Mouse (Mus musculus) stomach, postnatal 0 days (tissue): ENCODE data around the gene Tacr1. TPM values are rescaled to one million over a fixed set of nuclear protein-coding genes. Genes with fewer than 3 reads are reported as not detected.
A peak's percentile ranks its signal among the peaks of the same experiment; 100 is the strongest.
"Not testable (repeated sequence)": the region's sequence is repeated elsewhere in the genome, so short reads cannot be mapped to it uniquely, and the experiment has no call there.

ENCODE experiments used
- ATAC-seq: fragments of 200-750 bp; cut with Nextera tagmentation; 2 replicates; pipeline ENCODE4 v1.8.0; 2017; ENCODE audit not compliant: low FRiP score, low TSS enrichment
- DNase-seq: peaks from one replicate; pipeline ENCODE4 v3.0.0-alpha.2; 2016; ENCODE audit warnings: low spot score
- H3K27ac ChIP-seq: fragments of 300-500 bp; sonication (generic); replicated peaks from 2 replicates; pipeline ENCODE4 v1.5.1; 2014; ENCODE audit warnings: mild to moderate bottlenecking, control low read depth
- H3K27me3 ChIP-seq: fragments of 300-500 bp; sonication (generic); 2 replicates; pipeline ENCODE4 v1.6.1; 2014; ENCODE audit warnings: low read length; ENCODE audit not compliant: control insufficient read depth, insufficient read depth
- H3K36me3 ChIP-seq: fragments of 300-500 bp; sonication (generic); 2 replicates; pipeline ENCODE4 v1.6.1; 2014; ENCODE audit warnings: low read length, mixed read lengths; ENCODE audit not compliant: control insufficient read depth, insufficient read depth
- H3K4me1 ChIP-seq: fragments of 300-500 bp; sonication (generic); replicated peaks from 2 replicates; pipeline ENCODE4 v1.6.1; 2014; ENCODE audit warnings: antibody characterized with exemption; ENCODE audit not compliant: control insufficient read depth, insufficient read depth
- H3K4me2 ChIP-seq: fragments of 300-500 bp; sonication (generic); replicated peaks from 2 replicates; pipeline ENCODE4 v1.6.1; 2014; ENCODE audit warnings: low read depth, mild to moderate bottlenecking, control low read depth, moderate library complexity
- H3K4me3 ChIP-seq: fragments of 300-500 bp; sonication (generic); 2 replicates; pipeline ENCODE4 v1.5.1; 2014; ENCODE audit warnings: low read depth, low read length, control low read depth
- H3K9ac ChIP-seq: fragments of 300-500 bp; sonication (generic); 2 replicates; pipeline ENCODE4 v1.6.1; 2014; ENCODE audit warnings: mild to moderate bottlenecking, low read length, control low read depth, mixed read lengths
- H3K9me3 ChIP-seq: fragments of 300-500 bp; sonication (generic); 2 replicates; pipeline ENCODE4 v1.6.1; 2016; ENCODE audit warnings: low read length; ENCODE audit not compliant: control insufficient read depth
- CTCF ChIP-seq: IDR thresholded peaks from 2 replicates; pipeline ENCODE4 v1.5.1; 2016; ENCODE audit warnings: antibody characterized with exemption, low read depth, mild to moderate bottlenecking, moderate library complexity
- EP300 ChIP-seq: optimal IDR thresholded peaks from 2 replicates; pipeline ENCODE3; 2016; ENCODE audit warnings: antibody characterized with exemption
- WGBS: fragments of 180-500 bp; shearing (Covaris S2); extraction: QIAGEN DNeasy Blood & Tissue Kit; methylation state at CpG from one replicate; pipeline ENCODE4 v1.1.7; 2014; 5-methylcytosine and 5-hydroxymethylcytosine counted together
- polyA plus RNA-seq: library from polyadenylated mRNA; unstranded; fragments of >200 nt; fragmentation: Nextera tagmentation; extraction: Ambion mirVana; gene quantifications from 2 replicates; pipeline ENCODE4 v1.2.1, GENCODE M21; 2015

Tacr1 gene
- polyA plus RNA-seq, 1 experiment from 2014 or later, result 2.1 TPM

GRCm38 (mm10) chr6:82420222-82420621, 18.1 kb downstream of the Tacr1 start:
- Histone ChIP-seq H3K9ac (no peak overlapping the region), H3K27me3 (no peaks in the 10 kb centered on the region), H3K27ac (no peak overlapping the region), H3K4me2 (no peak overlapping the region), H3K4me3 (no peak overlapping the region), H3K9me3 (no peaks in the 10 kb centered on the region), H3K36me3 (no peaks in the 10 kb centered on the region), H3K4me1 (no peaks in the 10 kb centered on the region)
- 22% methylated on average over 4 of the region's 4 CpGs for WGBS
- no peak for TF ChIP-seq EP300
- no peak for ATAC-seq
- DNase-seq, result no peak

GRCm38 (mm10) chr6:82428890-82429289, 26.8 kb downstream of the Tacr1 start:
- no peak overlapping the region for H3K4me3 ChIP-seq
- H3K9me3 ChIP-seq, result no peaks in the 10 kb centered on the region
- H3K9ac ChIP-seq, result no peak overlapping the region
- no peaks in the 10 kb centered on the region for H3K27me3 ChIP-seq
- WGBS, result 60% methylated on average over 6 of the region's 6 CpGs
- no peak overlapping the region for H3K4me2 ChIP-seq
- no peak for DNase-seq
- no peak overlapping the region for H3K27ac ChIP-seq
- ATAC-seq, result no peak
- TF ChIP-seq EP300 (no peak), CTCF (0 out of 2 replicates have a peak, but pooled peaks have one; percentile 22)
- no peaks in the 10 kb centered on the region for H3K36me3 ChIP-seq
- H3K4me1 ChIP-seq, result no peaks in the 10 kb centered on the region

- Histone ChIP-seq H3K36me3 (no peaks in the 10 kb centered on the region), H3K9me3 (no peaks in the 10 kb centered on the region), H3K4me3 (no peak overlapping the region), H3K4me2 (no peak overlapping the region), H3K27ac (no peak overlapping the region), H3K4me1 (no peaks in the 10 kb centered on the region), H3K27me3 (no peaks in the 10 kb centered on the region), H3K9ac (no peak overlapping the region)
- WGBS, result 69% methylated on average over 6 of the region's 6 CpGs
- TF ChIP-seq EP300, result no peak
- no peak for TF ChIP-seq CTCF
- DNase-seq (no peak), ATAC-seq (no peak)
Observed at GRCm38 (mm10) chr6:82429766-82430165, 27.6 kb downstream of the Tacr1 start.

GRCm38 (mm10) chr6:82437174-82437573, 35.0 kb downstream of the Tacr1 start:
- Histone ChIP-seq H3K36me3 (no peaks in the 10 kb centered on the region), H3K27ac (no peak overlapping the region), H3K4me3 (no peak overlapping the region), H3K4me1 (no peaks in the 10 kb centered on the region), H3K4me2 (no peak overlapping the region), H3K9ac (no peak overlapping the region), H3K27me3 (no peaks in the 10 kb centered on the region), H3K9me3 (no peaks in the 10 kb centered on the region)
- DNase-seq, result no peak
- no peak for ATAC-seq
- no peak for TF ChIP-seq EP300
- TF ChIP-seq CTCF, result no peak
- 76% methylated on average over 4 of the region's 4 CpGs for WGBS

GRCm38 (mm10) chr6:82452206-82453095, 50.3 kb downstream of the Tacr1 start:
- H3K9ac ChIP-seq, H3K27me3 ChIP-seq, H3K27ac ChIP-seq, H3K36me3 ChIP-seq, H3K4me3 ChIP-seq, H3K4me2 ChIP-seq, H3K9me3 ChIP-seq, DNase-seq, ATAC-seq, H3K4me1 ChIP-seq: not testable (repeated sequence)
- WGBS, result 70% methylated on average over 8 of the region's 8 CpGs

GRCm38 (mm10) chr6:82455245-82455644, 53.1 kb downstream of the Tacr1 start:
- H3K27ac ChIP-seq, result no peak overlapping the region

More at GRCm38 (mm10) chr6:82455245-82455644, 53.1 kb downstream of the Tacr1 start:
- H3K4me1 ChIP-seq, result no peaks in the 10 kb centered on the region; the same call in 1 of the 2 replicates
- TF ChIP-seq CTCF (no peak), EP300 (no peak)
- H3K9me3 ChIP-seq, result no peaks in the 10 kb centered on the region
- no peak overlapping the region for H3K4me2 ChIP-seq
- H3K36me3 ChIP-seq, result no peaks in the 10 kb centered on the region
- no peaks in the 10 kb centered on the region for H3K27me3 ChIP-seq
- WGBS, result 36% methylated on average over 3 of the region's 3 CpGs
- H3K4me3 ChIP-seq, result no peak overlapping the region
- ATAC-seq (no peak; the same call in 1 of the 2 replicates), DNase-seq (no peak)
- H3K9ac ChIP-seq, result no peak overlapping the region
